ENCODE assay signal across 23 mouse cellular contexts in the genomic region with DNA sequence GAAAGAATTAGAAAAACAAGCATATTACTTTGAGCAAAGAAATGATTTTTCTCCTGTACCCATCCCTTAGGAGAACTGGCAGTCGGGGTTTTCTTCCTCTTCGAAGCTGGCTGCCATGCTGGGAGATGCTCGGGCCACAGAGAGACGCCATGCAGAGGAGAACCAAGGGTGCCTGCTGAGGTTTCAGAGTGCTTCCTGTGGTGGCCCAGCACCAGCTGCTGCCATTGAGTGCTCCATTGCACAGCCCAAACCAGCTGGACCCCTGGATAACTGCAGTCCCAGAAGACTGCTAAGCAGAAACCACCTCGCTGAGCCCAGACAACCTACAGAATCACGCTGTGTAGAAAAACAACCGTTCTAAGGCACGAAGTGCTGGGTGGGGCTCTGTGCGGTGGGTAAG. TPM values are rescaled to one million over a fixed set of nuclear protein-coding genes. Genes with fewer than 3 reads are reported as not detected.
DNase-seq lines count a peak whose midpoint lies in the region; ATAC-seq and TF ChIP-seq lines count a peak whose summit lies in the region.
"Had no signal": no experiment of that assay in that cellular context is flagged by ENCODE, and none has a peak within 500 bp of the region (broad histone marks: within the 10 kb centered on the region; RNA-seq: fewer than 3 reads in every experiment).

No protein-coding gene starts in this region.

- DNase-seq in hindbrain, embryonic 10.5 days (ENCODE audit: low spot score), result no peak
- DNase-seq in hindbrain, postnatal 0 days (ENCODE audit: low spot score), result no peak
- peak; percentile 18 for DNase-seq in hindbrain, embryonic 11.5 days (ENCODE audit: low spot score)
- no peak for DNase-seq in lung, postnatal 4 days
- DNase-seq in natural killer cell, adult 2 months (ENCODE audit: low spot score in 2 of 2), result no peak
- no peak for DNase-seq in liver
- DNase-seq: adrenal gland, postnatal 14 days; cerebellum, adult 2 months; gastrocnemius, postnatal 10 days; heart, adult 18-20 months; kidney, adult 18-20 months; kidney, postnatal 36 days; lung, postnatal 10 days; right cerebral cortex, adult 18-20 months; spleen, adult 18-20 months had no signal

- WGBS in hindbrain, embryonic 10.5 days, result 9% methylated on average over 9 of the region's 9 CpGs
- 18% methylated on average over 9 of the region's 9 CpGs for WGBS in hindbrain, postnatal 0 days
- WGBS in hindbrain, embryonic 11.5 days, result 12% methylated on average over 9 of the region's 9 CpGs
- WGBS in midbrain, embryonic 15.5 days, result 13% methylated on average over 9 of the region's 9 CpGs

- ATAC-seq in hindbrain, postnatal 0 days, result no peak
- ATAC-seq in common myeloid progenitor, adult 5-6 weeks (replicated peaks; ENCODE audit: low read depth, poor library complexity, severe bottlenecking), result peak; percentile 57
- ATAC-seq in hindbrain, embryonic 11.5 days (ENCODE audit: low FRiP score), result no peak
- no peak for ATAC-seq in midbrain, embryonic 15.5 days (replicated peaks)
- ATAC-seq: activated CD4-positive, CD25-positive, alpha-beta regulatory T cell, adult 4 months; Patski had no signal

- H3K4me2 ChIP-seq in hindbrain, postnatal 0 days (ENCODE audit: low read depth, low read length), result no peak overlapping the region
- no peak overlapping the region for H3K4me2 ChIP-seq in hindbrain, embryonic 11.5 days (replicated peaks; ENCODE audit: low read depth, low read length)
- peak overlapping the region; percentile 62; the same call in 1 of the 2 replicates for H3K4me2 ChIP-seq in midbrain, embryonic 15.5 days
- H3K4me2 ChIP-seq: heart, embryonic 15.5 days; limb, embryonic 13.5 days; stomach, embryonic 15.5 days had no signal

- TF ChIP-seq CTCF in hindbrain, postnatal 0 days (IDR thresholded peaks at IDR 0.05; ENCODE audit: low read depth), result no peak

- peaks cover 67% of the 10 kb centered on the region for H3K4me1 ChIP-seq in hindbrain, embryonic 10.5 days (replicated peaks)
- peaks cover 38% of the 10 kb centered on the region for H3K4me1 ChIP-seq in hindbrain, postnatal 0 days (ENCODE audit: insufficient read depth, low read length)
- peaks cover 8% of the 10 kb centered on the region for H3K4me1 ChIP-seq in hindbrain, embryonic 11.5 days (replicated peaks; ENCODE audit: control insufficient read depth, insufficient read depth, low read length)
- H3K4me1 ChIP-seq in midbrain, embryonic 15.5 days, result peaks cover 63% of the 10 kb centered on the region

- no peak overlapping the region for H3K9ac ChIP-seq in hindbrain, postnatal 0 days (replicated peaks; ENCODE audit: low read length)
- H3K9ac ChIP-seq in hindbrain, embryonic 11.5 days (ENCODE audit: low read depth, low read length), result no peak overlapping the region
- H3K9ac ChIP-seq in midbrain, embryonic 15.5 days, result no peak overlapping the region
- H3K9ac ChIP-seq: heart, embryonic 15.5 days; limb, embryonic 13.5 days; stomach, embryonic 15.5 days had no signal

- no peaks in the 10 kb centered on the region for H3K36me3 ChIP-seq in hindbrain, embryonic 10.5 days
- no peaks in the 10 kb centered on the region for H3K36me3 ChIP-seq in hindbrain, postnatal 0 days (ENCODE audit: insufficient read depth, low read length)
- H3K36me3 ChIP-seq in hindbrain, embryonic 11.5 days (ENCODE audit: control insufficient read depth, insufficient read depth, low read length), result no peaks in the 10 kb centered on the region
- H3K36me3 ChIP-seq in midbrain, embryonic 15.5 days (replicated peaks), result no peaks in the 10 kb centered on the region
- H3K36me3 ChIP-seq: heart, embryonic 15.5 days; limb, embryonic 13.5 days; stomach, embryonic 15.5 days had no signal

- no peak overlapping the region for H3K4me3 ChIP-seq in hindbrain, embryonic 10.5 days
- no peak overlapping the region for H3K4me3 ChIP-seq in hindbrain, postnatal 0 days (ENCODE audit: low read length)
- H3K4me3 ChIP-seq in hindbrain, embryonic 11.5 days (ENCODE audit: low read depth, low read length), result no peak overlapping the region
- no peak overlapping the region for H3K4me3 ChIP-seq in midbrain, embryonic 15.5 days
- H3K4me3 ChIP-seq: heart, embryonic 15.5 days; limb, embryonic 13.5 days; stomach, embryonic 15.5 days had no signal

- no peaks in the 10 kb centered on the region for H3K9me3 ChIP-seq in hindbrain, embryonic 10.5 days
- H3K9me3 ChIP-seq in hindbrain, postnatal 0 days (ENCODE audit: low read length), result no peaks in the 10 kb centered on the region
- no peaks in the 10 kb centered on the region for H3K9me3 ChIP-seq in hindbrain, embryonic 11.5 days (ENCODE audit: control insufficient read depth, low read length)
- H3K9me3 ChIP-seq in midbrain, embryonic 15.5 days, result no peaks in the 10 kb centered on the region
- H3K9me3 ChIP-seq: heart, embryonic 15.5 days; limb, embryonic 13.5 days; stomach, embryonic 15.5 days had no signal

- H3K27me3 ChIP-seq in hindbrain, embryonic 10.5 days (ENCODE audit: insufficient read depth, poor library complexity, severe bottlenecking), result peaks cover 53% of the 10 kb centered on the region
- no peaks in the 10 kb centered on the region for H3K27me3 ChIP-seq in hindbrain, postnatal 0 days (ENCODE audit: insufficient read depth, low read length)
- no peaks in the 10 kb centered on the region for H3K27me3 ChIP-seq in hindbrain, embryonic 11.5 days (ENCODE audit: control insufficient read depth, insufficient read depth, low read length)
- no peaks in the 10 kb centered on the region for H3K27me3 ChIP-seq in midbrain, embryonic 15.5 days (replicated peaks)

- peak overlapping the region; percentile 53; the same call in 1 of the 2 replicates for H3K27ac ChIP-seq in hindbrain, embryonic 10.5 days
- no peak overlapping the region for H3K27ac ChIP-seq in hindbrain, postnatal 0 days
- H3K27ac ChIP-seq in hindbrain, embryonic 11.5 days (ENCODE audit: low read depth, low read length), result no peak overlapping the region
- peak overlapping the region; percentile 69 for H3K27ac ChIP-seq in midbrain, embryonic 15.5 days
- H3K27ac ChIP-seq: heart, embryonic 15.5 days; limb, embryonic 13.5 days; stomach, embryonic 15.5 days had no signal

RNA-seq across cellular contexts. Expression of gene Syt13, which starts 1.6 kb away (rescaled TPM):
- 20.1 and 20.4 TPM in 2 replicates for polyA plus RNA-seq in hindbrain, embryonic 10.5 days (2016; fragmentation: Nextera tagmentation; extraction: Ambion mirVana)
- total RNA-seq in hindbrain, postnatal 0 days (2014; rRNA removed), result 145 and 146 TPM in 2 replicates
- polyA plus RNA-seq in hindbrain, postnatal 0 days (2015; fragmentation: Nextera tagmentation; extraction: Ambion mirVana), result 61.5 and 70.8 TPM in 2 replicates
- total RNA-seq in common myeloid progenitor, adult 5-6 weeks (2017), result not detected in 2 replicates
- 15.4 and 25.0 TPM in 2 replicates for polyA plus RNA-seq in hindbrain, embryonic 11.5 days (2014; fragmentation: Nextera tagmentation; extraction: Ambion mirVana)
- polyA plus RNA-seq in midbrain, embryonic 15.5 days (2015; fragmentation: Nextera tagmentation; extraction: Ambion mirVana), result 85.8 and 88.7 TPM in 2 replicates
- total RNA-seq: neutrophil, adult 5-6 weeks had no signal
- polyA plus RNA-seq: activated CD4-positive, CD25-positive, alpha-beta regulatory T cell, adult 4 months had no signal

Comparison
In these comparisons a context has a peak if more than half of its experiments do, and no peak if none do; other contexts are left out.
1. H3K27ac ChIP-seq: peak in hindbrain, embryonic 10.5 days (single experiment) and midbrain, embryonic 15.5 days (single experiment); none in hindbrain, postnatal 0 days (single experiment) and hindbrain, embryonic 11.5 days (single experiment).